Mouse (Mus musculus): ENCODE data around the gene Nexn.
A peak's percentile ranks its signal among the peaks of the same experiment; 100 is the strongest.
"Not testable (repeated sequence)": the region's sequence is repeated elsewhere in the genome, so short reads cannot be mapped to it uniquely, and the experiment has no call there.

Gene Nexn

GRCm38 (mm10) chr3:152231333-152232100 lies 34.6 kb downstream of the Nexn start:
- peak; percentile 16 for DNase-seq

DNA sequence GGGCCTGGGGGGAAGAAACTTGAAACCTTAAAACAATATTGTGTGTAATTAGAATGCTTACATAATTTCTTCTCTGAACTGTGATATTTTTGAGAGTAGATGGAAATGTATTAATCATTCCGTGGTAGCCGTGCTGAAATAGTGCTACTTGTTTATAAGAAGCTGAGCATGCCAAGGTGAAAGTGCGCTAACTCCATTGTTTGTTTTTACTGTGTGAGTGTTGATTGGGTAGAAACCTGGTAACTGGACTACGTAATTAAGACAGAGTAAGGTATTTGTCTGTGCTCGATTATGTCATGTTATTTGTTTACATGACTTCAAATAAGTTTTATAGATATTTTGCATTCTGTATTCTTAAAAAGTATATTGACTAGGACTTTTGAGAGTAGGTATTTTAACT lies 36.9 kb downstream of the Nexn start:
- no peak for DNase-seq

DNA sequence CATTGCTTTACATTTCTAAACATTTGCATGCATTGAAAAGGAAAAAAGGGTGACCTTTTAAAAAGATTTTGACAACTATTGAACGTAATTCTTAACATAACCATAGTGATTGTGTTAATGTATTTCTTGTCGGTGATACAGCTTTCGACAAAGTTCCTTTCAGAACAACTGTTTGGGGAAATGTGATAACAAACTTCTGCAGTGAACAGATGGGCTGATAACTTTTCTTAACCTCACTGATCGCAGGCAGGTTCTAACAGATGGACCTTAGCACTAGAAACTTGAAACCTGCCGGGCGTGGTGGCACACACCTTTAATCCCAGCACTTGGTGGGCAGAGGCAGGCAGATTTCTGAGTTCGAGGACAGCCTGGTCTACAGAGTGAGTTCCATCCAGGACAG lies 37.3 kb downstream of the Nexn start:
- DNase-seq, result no peak

DNA sequence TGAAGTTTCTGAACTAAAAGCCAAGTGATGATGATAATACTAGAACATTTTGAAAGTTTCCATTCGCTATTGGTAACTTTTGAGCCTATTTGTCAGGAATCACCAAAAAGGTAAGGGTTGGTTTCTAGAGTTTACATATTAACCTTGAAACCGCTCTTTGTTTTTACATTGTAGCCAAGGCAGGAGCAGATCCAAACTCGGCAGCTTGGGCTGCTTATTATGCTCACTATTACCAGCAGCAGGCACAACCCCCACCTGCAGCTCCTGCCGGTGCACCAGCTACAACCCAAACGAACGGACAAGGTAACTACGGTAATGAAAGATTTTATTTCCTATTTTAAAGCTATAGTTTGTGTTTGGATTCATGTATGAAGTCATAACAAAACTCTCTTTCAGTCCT lies 40.2 kb downstream of the Nexn start:
- no peak for DNase-seq

- DNase-seq, result no peak
Observed at GRCm38 (mm10) chr3:152224918-152225317, 41.2 kb downstream of the Nexn start.

GRCm38 (mm10) chr3:152213416-152213815 lies 52.7 kb downstream of the Nexn start:
- no peak for DNase-seq

- DNase-seq, result no peak
Observed at GRCm38 (mm10) chr3:152211731-152212279, 54.3 kb downstream of the Nexn start.

DNA sequence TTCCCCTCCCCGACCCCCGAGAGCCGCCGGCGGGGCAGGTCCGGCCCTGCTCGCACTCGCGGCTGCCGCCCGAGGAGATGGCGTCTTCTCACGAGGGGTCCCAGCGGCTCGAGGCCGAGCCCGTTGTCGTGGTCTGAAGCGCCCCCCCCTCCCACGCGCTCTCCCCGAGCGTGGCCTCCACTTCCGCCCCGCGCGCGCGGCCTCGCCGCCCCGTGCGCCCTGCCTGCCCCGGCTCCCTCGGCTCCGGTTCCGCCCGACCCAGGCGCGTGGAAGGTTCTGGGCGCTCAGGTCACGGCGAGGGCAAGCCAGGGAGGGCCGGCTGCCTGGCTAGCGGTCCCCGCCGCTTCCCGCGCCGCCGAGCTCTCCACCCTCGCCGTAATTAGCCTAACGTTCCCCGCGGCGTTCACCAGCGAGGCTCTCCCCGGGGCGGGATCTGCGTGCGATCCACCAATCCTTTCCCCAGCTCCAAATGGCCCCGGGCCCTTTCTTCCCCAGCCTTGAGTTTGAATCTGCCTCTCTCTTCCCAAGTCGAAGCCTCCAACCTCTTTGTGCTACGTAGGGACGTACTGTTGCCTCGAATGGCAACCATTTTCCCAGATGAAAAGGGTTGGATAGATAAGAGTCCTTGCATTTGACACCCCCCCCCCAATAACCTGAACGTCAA lies 55.3 kb downstream of the Nexn start:
- peak; percentile 82 for DNase-seq

DNA sequence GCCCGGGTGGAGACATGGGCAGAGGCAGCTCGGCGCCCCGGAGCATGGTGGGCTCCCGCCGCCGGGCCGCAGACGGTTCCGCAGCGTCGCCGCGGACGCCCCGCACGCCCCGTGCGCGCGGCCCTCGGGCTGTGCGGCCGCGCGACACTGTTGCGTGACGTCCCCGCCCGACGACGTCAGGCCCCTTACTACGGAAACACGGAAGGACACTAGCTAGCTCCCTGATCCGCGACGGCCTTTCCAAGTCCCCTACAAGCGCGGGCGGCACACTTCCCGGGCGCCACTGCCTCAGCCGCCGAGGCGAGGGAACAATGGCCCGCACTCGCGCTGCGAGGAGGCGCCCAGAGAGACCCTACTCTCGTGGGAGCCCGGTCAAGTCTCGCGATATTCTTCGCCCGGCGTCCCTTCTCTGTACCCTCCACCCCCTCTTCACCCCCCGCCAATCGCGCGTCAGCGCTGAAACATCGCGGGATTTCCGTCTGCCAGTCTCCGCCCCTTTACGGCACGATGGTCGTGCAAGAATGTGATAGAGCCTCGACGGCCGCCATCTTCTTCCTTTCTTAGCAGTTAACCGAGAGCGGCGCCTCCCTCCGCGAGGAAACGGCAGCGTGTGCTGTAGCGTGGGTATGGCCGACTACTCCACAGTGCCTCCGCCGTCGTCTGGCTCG lies 56.0 kb downstream of the Nexn start, which contains the start of the genes Dnajb4 and Fubp1:
TSS of gene Dnajb4 (minus strand) at position 336 of the 668 bp plus-strand sequence.
TSS of gene Fubp1 (plus strand) at position 456 of the 668 bp plus-strand sequence.
- peak; percentile 100 for DNase-seq

GRCm38 (mm10) chr3:152209177-152209966 lies 56.8 kb downstream of the Nexn start:
- DNase-seq, result no peak

- no peak for DNase-seq
Observed at GRCm38 (mm10) chr3:152208096-152208885, 57.9 kb downstream of the Nexn start.

DNA sequence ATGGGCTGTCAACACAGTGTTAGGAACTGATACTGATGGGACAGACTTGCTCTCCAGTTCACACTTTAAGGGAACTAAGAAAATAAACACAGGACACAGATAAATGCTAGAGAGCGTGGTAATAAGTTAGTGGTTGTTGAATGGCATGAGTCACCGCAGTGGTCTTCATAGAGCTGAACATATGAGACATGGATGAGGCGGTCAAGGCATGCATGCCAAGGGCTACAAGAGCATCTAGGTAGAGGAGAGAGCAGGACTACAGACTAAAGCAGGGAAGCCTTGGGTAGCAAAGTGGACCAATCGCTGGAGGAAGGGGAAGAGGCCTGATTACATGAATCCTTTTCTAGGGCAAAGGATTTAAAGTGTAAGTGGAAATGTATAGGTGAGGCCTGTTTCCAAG lies 59.0 kb downstream of the Nexn start:
- DNase-seq, result no peak

- no peak for DNase-seq
Observed at GRCm38 (mm10) chr3:152204577-152204976, 61.6 kb downstream of the Nexn start.

- DNase-seq, result no peak
Observed at GRCm38 (mm10) chr3:152203996-152204395, 62.2 kb downstream of the Nexn start.

DNA sequence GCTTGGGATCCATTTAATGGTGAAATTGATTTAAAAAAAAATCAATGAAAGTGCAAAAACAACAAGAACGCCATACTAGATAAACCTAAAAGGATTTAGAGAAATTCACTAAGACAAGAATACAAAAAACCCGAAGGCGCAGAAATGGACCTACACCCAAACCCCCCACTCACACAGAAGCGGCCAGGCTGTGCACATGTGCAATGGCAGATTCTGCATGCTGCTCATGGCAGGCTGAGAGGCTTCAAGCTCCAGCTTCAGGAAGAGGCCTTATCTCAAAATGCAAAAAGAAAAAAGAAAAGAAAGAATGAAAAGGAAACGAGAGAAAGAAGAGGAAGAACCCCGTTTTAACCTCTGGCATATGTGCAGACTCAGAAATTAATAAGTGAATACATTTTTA lies 62.7 kb downstream of the Nexn start:
- no peak for DNase-seq

DNA sequence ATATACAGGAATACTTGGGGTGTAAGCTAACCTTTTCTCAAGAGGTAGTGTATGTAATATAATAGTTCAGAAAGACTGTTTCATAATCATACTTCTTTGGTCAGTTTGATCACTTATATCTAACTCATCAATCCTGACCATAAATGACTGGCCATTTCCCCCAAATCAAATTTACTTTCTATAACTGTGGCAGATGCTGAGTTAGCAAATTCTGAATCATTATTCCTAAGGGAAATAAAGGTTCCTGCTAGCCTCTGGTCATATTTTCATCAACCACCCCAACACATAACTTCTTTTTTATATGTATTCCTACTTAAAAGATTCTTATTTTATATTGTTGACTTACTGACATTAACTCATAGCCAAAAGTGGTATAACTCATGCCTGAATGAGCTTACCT lies 63.2 kb downstream of the Nexn start:
- no peak for DNase-seq

DNA sequence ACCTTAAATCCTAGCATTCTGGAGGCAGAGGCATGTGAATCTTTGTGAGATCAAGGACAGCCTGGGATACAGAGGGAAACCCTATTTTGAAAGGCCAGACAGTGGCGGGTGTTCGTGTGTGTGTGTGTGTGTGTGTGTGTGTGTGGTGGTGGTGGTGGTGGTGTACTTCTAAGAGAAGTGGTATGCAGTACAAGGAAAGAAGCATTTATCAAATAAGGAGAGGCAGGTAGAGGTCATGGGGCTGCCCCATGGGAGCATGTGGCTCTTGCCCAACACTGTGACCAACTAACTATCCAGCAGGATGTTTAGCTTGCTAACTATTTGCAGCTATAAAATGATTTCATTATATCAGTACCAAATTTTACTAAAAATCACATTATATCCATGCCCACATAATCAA lies 64.5 kb downstream of the Nexn start:
- DNase-seq, result no peak

DNA sequence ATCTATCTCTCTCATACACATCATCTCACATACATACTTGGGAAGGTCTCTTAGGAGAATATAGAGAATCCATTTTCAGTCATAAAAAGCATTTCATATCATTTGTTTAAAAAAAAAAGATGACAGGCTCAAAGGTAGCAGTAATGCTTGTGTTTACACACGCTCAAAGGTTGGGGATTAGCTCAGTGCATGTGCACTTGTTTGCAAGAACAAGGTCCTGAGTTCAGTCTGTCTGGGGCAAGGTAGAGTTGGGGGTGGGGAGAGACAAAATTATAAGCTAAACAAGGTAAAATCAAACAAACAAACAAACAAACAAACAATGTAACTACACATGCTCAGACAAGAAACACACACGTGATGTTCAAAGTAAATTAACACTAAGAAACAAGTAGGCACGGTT lies 65.0 kb downstream of the Nexn start:
- DNase-seq, result no peak

DNA sequence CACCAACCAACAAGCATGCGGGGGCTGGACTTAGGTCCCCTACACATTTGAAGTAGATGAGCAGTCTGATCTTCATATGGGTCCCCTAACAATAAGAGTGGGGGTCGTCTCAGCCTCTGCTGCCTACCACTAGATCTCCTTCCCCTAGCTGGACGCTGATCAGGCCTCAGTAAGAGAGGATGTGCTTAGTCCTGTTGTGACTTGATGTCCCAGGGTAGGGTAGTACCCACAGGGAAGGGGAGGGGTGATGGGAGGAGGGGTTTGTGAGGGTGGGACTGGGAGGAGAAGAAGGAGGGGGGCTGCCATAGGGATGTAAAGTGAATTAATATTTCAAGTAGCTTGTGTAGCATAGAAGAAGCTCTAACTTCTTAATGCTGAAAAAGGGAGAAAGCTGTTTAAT lies 67.0 kb downstream of the Nexn start:
- no peak for DNase-seq

- not testable (repeated sequence) for DNase-seq
Observed at GRCm38 (mm10) chr3:152197246-152197645, 68.9 kb downstream of the Nexn start.

GRCm38 (mm10) chr3:152193635-152194097 lies 72.5 kb downstream of the Nexn start:
- DNase-seq, result peak; percentile 90

- DNase-seq, result no peak
Observed at GRCm38 (mm10) chr3:152193177-152193576, 73.0 kb downstream of the Nexn start.
